Mouse (Mus musculus) lung, postnatal 0 days (tissue): ENCODE measurements around the gene Mlxipl.

Experiments used
- CTCF ChIP-seq: IDR thresholded peaks from 2 replicates; pipeline ENCODE4 v1.5.1; 2016; ENCODE audit warnings: antibody characterized with exemption, mild to moderate bottlenecking
- EP300 ChIP-seq: IDR thresholded peaks from 2 replicates; pipeline ENCODE4 v1.6.1; 2016; ENCODE audit warnings: antibody characterized with exemption, mild to moderate bottlenecking, control low read depth

DNA sequence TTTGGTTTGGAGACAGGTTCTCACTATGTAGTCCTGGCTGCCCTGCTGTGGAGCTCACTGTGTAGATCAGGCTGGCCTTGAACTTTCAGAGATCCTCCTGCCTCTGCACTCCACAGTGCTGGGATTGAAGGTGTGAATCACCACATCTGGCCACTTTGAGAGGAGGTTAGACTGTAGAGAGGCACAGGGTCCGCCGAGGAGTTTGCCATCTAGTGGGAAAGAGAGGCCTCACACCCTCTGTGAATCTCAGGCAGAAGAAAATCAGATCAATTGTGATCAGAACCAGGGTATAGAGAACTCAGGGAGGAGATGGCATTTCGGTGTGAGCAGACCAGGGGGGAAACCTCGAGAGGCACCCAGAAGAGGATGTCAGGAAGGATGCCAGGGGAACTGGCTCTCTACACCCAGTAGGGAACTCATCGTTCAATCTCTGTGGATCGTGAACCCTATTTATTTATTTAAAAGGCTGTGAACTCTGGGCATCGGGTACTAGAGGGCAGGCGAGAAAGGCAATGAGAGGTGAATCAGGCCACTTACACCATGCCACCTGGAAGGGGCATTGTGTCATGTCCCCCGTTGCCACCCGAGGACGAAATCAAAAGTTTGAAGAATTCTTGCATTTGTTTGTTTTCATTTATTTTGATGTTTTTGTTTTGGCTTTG lies 14.4 kb downstream of the Mlxipl start:
- TF ChIP-seq CTCF = peak; percentile 62
- no peak for TF ChIP-seq EP300
